Mouse (Mus musculus): Measurements from ENCODE around the gene Cyp4f18.
"Not testable (repeated sequence)": the region's sequence is repeated elsewhere in the genome, so short reads cannot be mapped to it uniquely, and the experiment has no call there.

The Cyp4f18 gene

GRCm38 (mm10) chr8:71981032-71981431, 28.4 kb downstream of the Cyp4f18 start:
- no peak for DNase-seq (ENCODE audit: low read depth, low spot score)

- no peak for DNase-seq (ENCODE audit: low read depth, low spot score)
Observed at GRCm38 (mm10) chr8:71974211-71974610, 35.2 kb downstream of the Cyp4f18 start.

GRCm38 (mm10) chr8:71971945-71972344, 37.5 kb downstream of the Cyp4f18 start:
- no peak for DNase-seq (ENCODE audit: low read depth, low spot score)

GRCm38 (mm10) chr8:71968636-71969035, 40.8 kb downstream of the Cyp4f18 start:
- no peak for DNase-seq (ENCODE audit: low read depth, low spot score)

- DNase-seq (ENCODE audit: low read depth, low spot score): no peak
Observed at GRCm38 (mm10) chr8:71968100-71968499, 41.3 kb downstream of the Cyp4f18 start.

- no peak for DNase-seq (ENCODE audit: low read depth, low spot score)
Observed at GRCm38 (mm10) chr8:71967261-71967660, 42.2 kb downstream of the Cyp4f18 start.

- peak; percentile 20 for DNase-seq (ENCODE audit: low read depth, low spot score)
Observed at GRCm38 (mm10) chr8:71966411-71966810, 43.0 kb downstream of the Cyp4f18 start.

- DNase-seq (ENCODE audit: low read depth, low spot score): no peak
Observed at GRCm38 (mm10) chr8:71965166-71965565, 44.3 kb downstream of the Cyp4f18 start.

- DNase-seq (ENCODE audit: low read depth, low spot score): no peak
Observed at GRCm38 (mm10) chr8:71964051-71964450, 45.4 kb downstream of the Cyp4f18 start.

- DNase-seq (ENCODE audit: low read depth, low spot score): no peak
Observed at GRCm38 (mm10) chr8:71961796-71962195, 47.6 kb downstream of the Cyp4f18 start.

GRCm38 (mm10) chr8:71960483-71960882, 48.9 kb downstream of the Cyp4f18 start:
- no peak for DNase-seq (ENCODE audit: low read depth, low spot score)

GRCm38 (mm10) chr8:71954666-71955065, 54.8 kb downstream of the Cyp4f18 start:
- DNase-seq (ENCODE audit: low read depth, low spot score): no peak

GRCm38 (mm10) chr8:71952961-71953700, 56.3 kb downstream of the Cyp4f18 start:
- DNase-seq (ENCODE audit: low read depth, low spot score): not testable (repeated sequence)

- DNase-seq (ENCODE audit: low read depth, low spot score): no peak
Observed at GRCm38 (mm10) chr8:71952489-71952888, 56.9 kb downstream of the Cyp4f18 start.

- peak; percentile 16 for DNase-seq (ENCODE audit: low read depth, low spot score)
Observed at GRCm38 (mm10) chr8:71951436-71952161, 57.8 kb downstream of the Cyp4f18 start.

GRCm38 (mm10) chr8:71950482-71951221, 58.8 kb downstream of the Cyp4f18 start, which contains the start of gene Zfp961:
TSS of gene Zfp961 (plus strand) at chr8:71951038.
- DNase-seq (ENCODE audit: low read depth, low spot score): peak; percentile 99

GRCm38 (mm10) chr8:71948624-71949023, 60.8 kb downstream of the Cyp4f18 start:
- peak; percentile 47 for DNase-seq (ENCODE audit: low read depth, low spot score)

GRCm38 (mm10) chr8:71941776-71942175, 67.7 kb downstream of the Cyp4f18 start:
- no peak for DNase-seq (ENCODE audit: low read depth, low spot score)

- no peak for DNase-seq (ENCODE audit: low read depth, low spot score)
Observed at GRCm38 (mm10) chr8:71940293-71941208, 68.9 kb downstream of the Cyp4f18 start.

Measured in CD4-positive helper T cell, adult 2 months (primary cell).